Mouse (Mus musculus) midbrain, embryonic 11.5 days (tissue): ENCODE data around the gene Klhl9. TPM values are rescaled to one million over a fixed set of nuclear protein-coding genes. Genes with fewer than 3 reads are reported as not detected.
A peak's percentile ranks its signal among the peaks of the same experiment; 100 is the strongest.
"Not testable (repeated sequence)": the region's sequence is repeated elsewhere in the genome, so short reads cannot be mapped to it uniquely, and the experiment has no call there.

Experiments used
- ATAC-seq: fragments of 200-750 bp; cut with Nextera tagmentation; 2 replicates; pipeline ENCODE4 v1.8.0; 2017; ENCODE audit warnings: moderate TSS enrichment, moderate library complexity; ENCODE audit not compliant: low FRiP score
- DNase-seq: peaks from one replicate; pipeline ENCODE4 v3.0.0; 2015; ENCODE audit warnings: low spot score; ENCODE audit errors: missing footprints
- H3K27ac ChIP-seq: fragments of 300-500 bp; sonication (generic); 2 replicates; pipeline ENCODE4 v1.5.1; 2014; ENCODE audit warnings: low read depth, low read length
- H3K27me3 ChIP-seq: fragments of 300-500 bp; sonication (generic); 2 replicates; pipeline ENCODE4 v1.6.1; 2014; ENCODE audit warnings: mild to moderate bottlenecking, low read length, moderate library complexity, mixed read lengths; ENCODE audit not compliant: control insufficient read depth, insufficient read depth
- H3K36me3 ChIP-seq: fragments of 300-500 bp; sonication (generic); 2 replicates; pipeline ENCODE4 v1.6.1; 2014; ENCODE audit warnings: mild to moderate bottlenecking, low read length, moderate library complexity, mixed read lengths; ENCODE audit not compliant: control insufficient read depth, insufficient read depth
- H3K4me1 ChIP-seq: fragments of 300-500 bp; sonication (generic); 2 replicates; pipeline ENCODE4 v1.6.1; 2014; ENCODE audit warnings: low read length; ENCODE audit not compliant: control insufficient read depth, insufficient read depth
- H3K4me2 ChIP-seq: fragments of 300-500 bp; sonication (generic); 2 replicates; pipeline ENCODE4 v1.6.1; 2014; ENCODE audit warnings: mild to moderate bottlenecking, moderate library complexity
- H3K4me3 ChIP-seq: fragments of 300-500 bp; sonication (generic); 2 replicates; pipeline ENCODE4 v1.5.1; 2014; ENCODE audit warnings: low read depth, low read length
- H3K9ac ChIP-seq: fragments of 300-500 bp; sonication (generic); 2 replicates; pipeline ENCODE4 v1.6.1; 2014; ENCODE audit warnings: low read length
- H3K9me3 ChIP-seq: fragments of 300-500 bp; sonication (generic); 2 replicates; pipeline ENCODE4 v1.6.1; 2016; ENCODE audit warnings: low read length; ENCODE audit not compliant: control insufficient read depth
- WGBS: fragments of 180-500 bp; shearing (Covaris S2); extraction: QIAGEN DNeasy Blood & Tissue Kit; methylation state at CpG from one replicate; pipeline ENCODE4 v1.1.7; 2014; 5-methylcytosine and 5-hydroxymethylcytosine counted together
- polyA plus RNA-seq: library from polyadenylated mRNA; unstranded; fragments of >200 nt; fragmentation: Nextera tagmentation; extraction: Ambion mirVana; gene quantifications from 2 replicates; pipeline ENCODE4 v1.2.1, GENCODE M21; 2014

The Klhl9 gene
- polyA plus RNA-seq: 153 and 169 TPM in 2 replicates

DNA sequence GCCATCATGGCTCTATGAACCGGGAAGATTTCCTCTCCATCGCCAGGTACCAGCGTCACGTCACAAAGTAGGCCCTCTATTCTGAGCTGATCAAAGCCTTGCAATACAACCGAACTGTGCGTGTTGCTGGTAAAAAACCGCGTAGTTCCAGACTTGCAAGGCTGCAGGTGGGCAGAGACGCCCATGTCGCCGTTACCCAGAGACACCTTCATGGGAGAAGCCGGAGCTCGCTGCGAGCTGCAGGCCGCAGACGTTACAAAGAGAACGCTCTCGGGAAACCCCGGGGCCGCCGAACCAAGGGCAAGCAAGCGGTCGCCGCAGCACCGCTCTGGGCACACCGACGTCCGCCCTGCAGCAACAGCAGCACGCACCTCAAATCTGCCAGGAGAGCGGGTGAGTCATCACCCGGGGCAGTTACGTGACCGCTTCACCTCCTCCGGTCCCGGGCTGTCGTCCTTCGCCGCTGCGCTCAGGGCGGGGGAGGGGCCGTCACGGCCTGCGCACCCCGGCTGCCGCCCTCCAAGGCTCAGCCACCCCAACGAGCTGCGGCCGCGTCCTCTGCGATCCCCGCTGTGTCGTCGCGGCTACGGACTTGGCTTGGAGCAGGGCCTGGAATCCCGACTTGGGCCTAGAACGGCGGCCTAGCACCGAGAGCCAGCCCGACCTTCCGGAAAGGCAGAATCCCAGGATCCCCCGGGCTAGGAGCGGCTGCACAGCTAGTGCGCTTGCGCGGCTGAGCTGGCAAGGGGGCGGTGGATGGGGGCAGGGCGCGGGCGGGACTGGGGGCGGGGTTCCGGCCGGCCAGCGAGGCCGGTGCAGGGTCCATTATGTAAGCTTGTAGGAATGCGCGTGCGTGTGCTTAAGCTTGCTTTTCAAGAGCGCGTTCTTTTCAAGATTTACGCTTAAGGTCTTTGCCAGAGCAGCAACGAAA, at the start of gene Klhl9, which contains the start of gene Gm26566:
Gene Klhl9 (minus strand): TSS at position 675 of the 931 bp plus-strand sequence.
Gene Gm26566 (plus strand): TSS at position 15 of the 931 bp plus-strand sequence.
- peak within 1 kb of the TSS; percentile 90 for H3K4me3 ChIP-seq
- ATAC-seq: peak; percentile 98
- WGBS: under 1% methylated on average over 81 of the region's 82 CpGs
- no peaks in the 10 kb centered on the region for H3K27me3 ChIP-seq
- H3K9me3 ChIP-seq: no peaks in the 10 kb centered on the region
- H3K4me2 ChIP-seq: peak within 1 kb of the TSS; percentile 75
- peak; percentile 99 for DNase-seq
- H3K36me3 ChIP-seq: peaks cover 6% of the 10 kb centered on the region
- peak within 1 kb of the TSS; percentile 98 for H3K9ac ChIP-seq
- H3K4me1 ChIP-seq: peaks cover 20% of the 10 kb centered on the region
- peak within 1 kb of the TSS; percentile 96 for H3K27ac ChIP-seq

DNA sequence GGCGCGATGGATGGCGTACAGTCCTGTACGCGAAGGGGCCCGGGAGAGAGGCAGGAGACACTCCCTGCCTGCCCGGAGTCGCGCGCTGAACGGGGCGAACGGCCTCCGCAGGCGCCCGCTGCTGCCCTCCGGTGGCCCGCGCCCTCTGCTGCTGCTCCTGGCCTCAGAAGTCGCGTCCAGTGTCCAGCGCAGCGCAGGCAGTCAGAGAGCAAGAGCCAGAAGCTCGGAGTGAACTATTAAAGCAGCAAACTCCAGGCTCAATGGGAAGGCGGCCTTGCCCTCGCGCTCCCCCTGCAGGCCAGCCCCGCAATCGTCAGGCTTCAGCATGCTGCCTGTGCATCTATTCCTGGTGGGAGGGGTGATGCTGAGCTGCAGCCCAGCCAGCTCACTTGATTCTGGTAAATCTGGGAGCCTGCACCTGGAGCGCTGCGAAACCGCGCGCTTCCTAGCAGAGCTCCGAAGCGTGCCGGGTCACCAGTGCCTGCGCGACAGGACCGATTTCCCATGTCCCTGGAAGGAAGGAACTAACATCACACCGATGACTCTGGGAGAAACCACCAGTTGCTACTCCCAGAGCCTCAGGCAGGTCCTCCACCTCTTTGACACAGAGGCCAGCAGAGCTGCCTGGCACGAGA, 41.2 kb upstream of the Klhl9 start:
- not testable (repeated sequence) for H3K36me3 ChIP-seq, H3K9me3 ChIP-seq, H3K9ac ChIP-seq, H3K27me3 ChIP-seq, H3K4me1 ChIP-seq, ATAC-seq, H3K27ac ChIP-seq
- DNase-seq: peak; percentile 85
- 4% methylated on average over 20 of the region's 42 CpGs for WGBS
- peak overlapping the region; percentile 10; the same call in 1 of the 2 replicates for H3K4me3 ChIP-seq
- peak overlapping the region; percentile 32 for H3K4me2 ChIP-seq

DNA sequence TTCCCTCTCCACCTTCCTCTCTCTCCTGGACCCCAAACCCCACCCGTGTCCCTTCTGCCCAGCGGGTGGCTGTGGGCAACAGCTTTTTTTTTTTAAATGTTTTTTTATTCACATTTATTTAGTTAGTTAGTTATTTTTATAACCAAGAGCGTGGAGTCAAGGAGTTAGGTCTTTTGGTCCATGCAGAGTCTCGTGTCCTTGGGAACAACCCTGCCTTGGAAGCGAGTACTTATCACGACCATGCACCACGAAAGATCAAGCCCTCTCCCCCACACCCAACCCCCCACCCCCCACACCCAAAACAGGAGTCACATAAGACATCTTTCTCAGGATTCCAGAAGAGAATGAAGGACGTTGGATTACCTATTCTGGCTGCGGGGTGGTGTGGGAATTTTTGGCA, 40.1 kb upstream of the Klhl9 start:
- not testable (repeated sequence) for ATAC-seq, H3K36me3 ChIP-seq, H3K4me1 ChIP-seq, H3K27me3 ChIP-seq, H3K4me2 ChIP-seq, H3K27ac ChIP-seq, DNase-seq, H3K9ac ChIP-seq, H3K9me3 ChIP-seq, H3K4me3 ChIP-seq
- WGBS: 62% methylated on average over 8 of the region's 9 CpGs

DNA sequence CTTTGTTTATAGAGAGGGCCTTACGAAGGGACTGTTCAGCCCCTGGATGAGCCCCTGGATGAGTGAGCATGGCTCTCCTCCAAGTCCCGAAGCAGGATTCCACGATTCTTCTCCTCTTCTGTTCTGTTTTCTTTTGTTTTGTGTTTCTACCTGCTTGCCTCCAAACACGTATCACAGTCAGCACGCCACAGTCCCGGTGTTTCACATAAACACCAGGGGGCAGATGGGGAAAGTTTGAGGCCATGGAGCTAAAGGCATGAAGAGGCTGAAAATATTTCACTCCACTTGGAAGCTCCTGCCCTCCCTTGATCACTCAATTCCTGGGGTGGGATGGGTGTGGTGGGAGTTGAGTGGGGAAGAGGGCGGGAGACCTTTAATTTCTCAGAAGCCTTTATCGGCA, 39.5 kb upstream of the Klhl9 start:
- H3K4me1 ChIP-seq, ATAC-seq, H3K4me3 ChIP-seq, H3K9ac ChIP-seq, DNase-seq, H3K9me3 ChIP-seq, H3K36me3 ChIP-seq, H3K27ac ChIP-seq, H3K4me2 ChIP-seq, H3K27me3 ChIP-seq: not testable (repeated sequence)
- WGBS: 71% methylated on average over 6 of the region's 8 CpGs

DNA sequence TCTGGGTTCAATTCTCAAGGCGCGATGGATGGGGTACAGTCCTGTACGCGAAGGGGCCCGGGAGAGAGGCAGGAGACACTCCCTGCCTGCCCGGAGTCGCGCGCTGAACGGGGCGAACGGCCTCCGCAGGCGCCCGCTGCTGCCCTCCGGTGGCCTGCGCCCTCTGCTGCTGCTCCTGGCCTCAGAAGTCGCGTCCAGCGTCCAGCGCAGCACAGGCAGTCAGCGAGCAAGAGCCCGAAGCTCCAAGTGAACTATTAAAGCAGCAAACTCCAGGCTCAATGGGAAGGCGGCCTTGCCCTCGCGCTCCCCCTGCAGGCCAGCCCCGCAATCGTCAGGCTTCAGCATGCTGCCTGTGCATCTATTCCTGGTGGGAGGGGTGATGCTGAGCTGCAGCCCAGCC, 38.2 kb upstream of the Klhl9 start:
- not testable (repeated sequence) for H3K9ac ChIP-seq, H3K27me3 ChIP-seq, ATAC-seq

DNA sequence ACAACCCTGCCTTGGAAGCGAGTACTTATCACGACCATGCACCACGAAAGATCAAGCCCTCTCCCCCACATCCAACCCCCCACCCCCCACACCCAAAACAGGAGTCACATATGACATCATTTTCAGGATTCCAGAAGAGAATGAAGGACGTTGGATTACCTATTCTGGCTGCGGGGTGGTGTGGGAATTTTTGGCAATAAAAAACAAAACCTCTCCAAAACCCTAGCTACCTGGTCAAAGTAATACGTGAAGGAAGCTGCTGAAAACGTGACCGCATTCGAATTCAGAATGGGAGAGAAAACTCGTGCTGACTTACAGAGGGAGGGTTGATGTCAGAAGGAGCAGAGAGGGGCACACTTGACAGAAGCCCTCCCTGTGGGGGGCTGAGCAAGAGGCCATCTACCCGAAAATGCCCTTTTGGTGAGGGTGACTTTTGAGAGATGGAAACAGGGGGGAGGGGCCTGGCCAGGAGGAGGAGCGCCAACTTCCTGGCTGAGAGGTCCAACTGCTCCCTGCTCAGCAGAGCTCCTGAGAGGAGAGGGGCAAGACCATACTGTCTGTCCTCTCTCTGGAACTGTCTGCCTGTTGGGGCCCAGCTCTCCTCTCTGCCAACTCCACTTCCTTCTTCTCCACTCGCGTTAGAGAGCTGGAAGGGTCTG, 37.5 kb upstream of the Klhl9 start, which contains the start of gene Gm13283:
Gene Gm13283 (plus strand): TSS at position 510 of the 659 bp plus-strand sequence.
- H3K27ac ChIP-seq, ATAC-seq, H3K27me3 ChIP-seq, H3K9me3 ChIP-seq, DNase-seq, H3K36me3 ChIP-seq, H3K4me1 ChIP-seq, H3K9ac ChIP-seq, H3K4me3 ChIP-seq: not testable (repeated sequence)
- 20% methylated on average over 8 of the region's 14 CpGs for WGBS
- peak within 1 kb of the TSS; percentile 35 for H3K4me2 ChIP-seq

More for the DNA sequence above, 38.2 kb upstream of the Klhl9 start:
- not testable (repeated sequence) for H3K36me3 ChIP-seq, H3K4me3 ChIP-seq, H3K9me3 ChIP-seq, H3K4me1 ChIP-seq, H3K27ac ChIP-seq
- 0% methylated on average over 19 of the region's 28 CpGs for WGBS
- peak; percentile 87 for DNase-seq
- peak overlapping the region; percentile 35 for H3K4me2 ChIP-seq

DNA sequence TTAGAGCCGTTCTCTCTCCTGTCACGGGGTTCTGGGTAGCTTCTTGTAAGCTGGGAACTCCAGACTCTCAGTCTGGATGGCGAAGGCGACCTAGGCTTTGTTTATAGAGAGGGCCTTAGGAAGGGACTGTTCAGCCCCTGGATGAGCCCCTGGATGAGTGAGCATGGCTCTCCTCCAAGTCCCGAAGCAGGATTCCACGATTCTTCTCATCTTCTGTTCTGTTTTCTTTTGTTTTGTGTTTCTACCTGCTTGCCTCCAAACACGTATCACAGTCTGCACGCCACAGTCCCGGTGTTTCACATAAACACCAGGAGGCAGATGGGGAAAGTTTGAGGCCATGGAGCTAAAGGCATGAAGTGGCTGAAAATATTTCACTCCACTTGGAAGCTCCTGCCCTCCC, 36.5 kb upstream of the Klhl9 start:
- not testable (repeated sequence) for H3K27me3 ChIP-seq, H3K36me3 ChIP-seq, DNase-seq, H3K4me2 ChIP-seq, H3K9me3 ChIP-seq, H3K27ac ChIP-seq, H3K9ac ChIP-seq, ATAC-seq, H3K4me3 ChIP-seq, H3K4me1 ChIP-seq
- WGBS: 89% methylated on average over 9 of the region's 9 CpGs

DNA sequence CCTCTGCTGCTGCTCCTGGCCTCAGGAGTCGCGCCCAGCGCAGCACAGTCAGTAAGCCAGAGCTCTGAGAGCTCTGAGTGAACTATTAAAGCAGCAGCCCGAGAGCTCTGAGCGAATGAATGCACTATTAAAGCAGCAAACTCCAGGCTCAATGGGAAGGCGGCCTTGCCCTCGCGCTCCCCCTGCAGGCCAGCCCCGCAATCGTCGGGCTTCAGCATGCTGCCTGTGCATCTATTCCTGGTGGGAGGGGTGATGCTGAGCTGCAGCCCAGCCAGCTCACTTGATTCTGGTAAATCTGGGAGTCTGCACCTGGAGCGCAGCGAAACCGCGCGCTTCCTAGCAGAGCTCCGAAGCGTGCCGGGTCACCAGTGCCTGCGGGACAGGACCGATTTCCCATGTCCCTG, 35.4 kb upstream of the Klhl9 start:
- under 1% methylated on average over 18 of the region's 21 CpGs for WGBS
- peak overlapping the region; percentile 68 for H3K27ac ChIP-seq
- ATAC-seq: peak; percentile 100
- H3K4me3 ChIP-seq: peak overlapping the region; percentile 39
- H3K4me2 ChIP-seq: peak overlapping the region; percentile 69
- not testable (repeated sequence) for H3K4me1 ChIP-seq, H3K27me3 ChIP-seq, H3K36me3 ChIP-seq, H3K9me3 ChIP-seq
- peak overlapping the region; percentile 69; the same call in 1 of the 2 replicates for H3K9ac ChIP-seq
- peak; percentile 94 for DNase-seq
